Mouse (Mus musculus) cerebellum, postnatal 10 days (tissue): ENCODE measurements around the gene Fcgrt.

Experiments
- DNase-seq, 2 experiments: peaks; one replicate each; pipeline ENCODE4 v3.0.0; 2021; ENCODE audit warnings: mixed read lengths in 2 of 2

Fcgrt gene

GRCm38 (mm10) chr7:45129776-45130512 lies 26.3 kb upstream of the Fcgrt start:
- DNase-seq = peak in 1 of 2 experiments; percentile 23

- peak; percentile 70 for DNase-seq
These were observed 25.7 kb upstream of the Fcgrt start for GRCm38 (mm10) chr7:45129318-45129717.

GRCm38 (mm10) chr7:45128624-45129246 lies 25.1 kb upstream of the Fcgrt start, which contains the start of gene Rpl13a:
Gene Rpl13a, minus strand, starts transcription at chr7:45128761.
- DNase-seq = peak; percentile 98 to 99

- no peak for DNase-seq
These were observed 24.1 kb upstream of the Fcgrt start for GRCm38 (mm10) chr7:45127700-45128224.

GRCm38 (mm10) chr7:45126844-45127699 lies 23.4 kb upstream of the Fcgrt start:
- peak in 1 of 2 experiments; percentile 20 for DNase-seq

GRCm38 (mm10) chr7:45126147-45126843 lies 22.6 kb upstream of the Fcgrt start:
- DNase-seq = peak in 1 of 2 experiments; percentile 13

GRCm38 (mm10) chr7:45125649-45126048 lies 22.0 kb upstream of the Fcgrt start:
- DNase-seq = peak in 1 of 2 experiments; percentile 11

- DNase-seq = peak in 1 of 2 experiments; percentile 38
These were observed 21.5 kb upstream of the Fcgrt start for GRCm38 (mm10) chr7:45125144-45125600.

- peak; percentile 99 for DNase-seq
These were observed 20.8 kb upstream of the Fcgrt start, which contains the start of gene Rps11 for GRCm38 (mm10) chr7:45124224-45125143. Gene Rps11, minus strand, starts transcription at chr7:45124439.

- peak; percentile 50 to 56 for DNase-seq
These were observed 19.5 kb upstream of the Fcgrt start for GRCm38 (mm10) chr7:45123186-45123570.

GRCm38 (mm10) chr7:45122561-45123185 lies 19.0 kb upstream of the Fcgrt start:
- DNase-seq = peak in 1 of 2 experiments; percentile 5

- DNase-seq = peak; percentile 7 to 10
These were observed 18.3 kb upstream of the Fcgrt start for GRCm38 (mm10) chr7:45121966-45122365.

- peak; percentile 23 to 29 for DNase-seq
These were observed 17.8 kb upstream of the Fcgrt start for GRCm38 (mm10) chr7:45121404-45121803.

GRCm38 (mm10) chr7:45119780-45120709 lies 16.4 kb upstream of the Fcgrt start:
- no peak for DNase-seq

GRCm38 (mm10) chr7:45118336-45118735 lies 14.7 kb upstream of the Fcgrt start:
- DNase-seq = no peak

- DNase-seq = peak in 1 of 2 experiments; percentile 7
These were observed 13.9 kb upstream of the Fcgrt start for GRCm38 (mm10) chr7:45117566-45117965.

GRCm38 (mm10) chr7:45113476-45113875 lies 9.8 kb upstream of the Fcgrt start:
- DNase-seq = no peak

GRCm38 (mm10) chr7:45112529-45112928 lies 8.9 kb upstream of the Fcgrt start:
- DNase-seq = no peak

- DNase-seq = no peak
These were observed 8.3 kb upstream of the Fcgrt start for GRCm38 (mm10) chr7:45111940-45112339.
